Mouse (Mus musculus) kidney, embryonic 16.5 days (tissue): ENCODE results near the gene Ifi35. TPM values are rescaled to one million over a fixed set of nuclear protein-coding genes. Genes with fewer than 3 reads are reported as not detected.
"Not testable (repeated sequence)": the region's sequence is repeated elsewhere in the genome, so short reads cannot be mapped to it uniquely, and the experiment has no call there.

ENCODE experiments used
- ATAC-seq: fragments of 200-750 bp; cut with Nextera tagmentation; 2 replicates; pipeline ENCODE4 v1.8.0; 2017; ENCODE audit warnings: moderate TSS enrichment; ENCODE audit not compliant: low FRiP score, low TSS enrichment
- H3K27ac ChIP-seq: fragments of 300-500 bp; sonication (generic); 2 replicates; pipeline ENCODE4 v1.5.1; 2014; ENCODE audit warnings: low read length
- H3K27me3 ChIP-seq: fragments of 300-500 bp; sonication (generic); 2 replicates; pipeline ENCODE4 v1.6.1; 2014; ENCODE audit warnings: low read length, control low read depth, mixed read lengths; ENCODE audit not compliant: insufficient read depth
- H3K36me3 ChIP-seq: fragments of 300-500 bp; sonication (generic); 2 replicates; pipeline ENCODE4 v1.6.1; 2014; ENCODE audit warnings: low read length, control low read depth, mixed read lengths; ENCODE audit not compliant: insufficient read depth
- H3K4me1 ChIP-seq: fragments of 300-500 bp; sonication (generic); 2 replicates; pipeline ENCODE4 v1.6.1; 2014; ENCODE audit warnings: low read length, control low read depth, mixed read lengths; ENCODE audit not compliant: insufficient read depth
- H3K4me2 ChIP-seq: fragments of 300-500 bp; sonication (generic); replicated peaks from 2 replicates; pipeline ENCODE4 v1.6.1; 2014; ENCODE audit warnings: low read depth, low read length
- H3K4me3 ChIP-seq: fragments of 300-500 bp; sonication (generic); 2 replicates; pipeline ENCODE4 v1.5.1; 2014; ENCODE audit warnings: mild to moderate bottlenecking, low read length
- H3K9ac ChIP-seq: fragments of 300-500 bp; sonication (generic); replicated peaks from 2 replicates; pipeline ENCODE4 v1.6.1; 2014; ENCODE audit warnings: low read length
- H3K9me3 ChIP-seq: fragments of 300-500 bp; sonication (generic); 2 replicates; pipeline ENCODE4 v1.6.1; 2016; ENCODE audit warnings: low read length, control low read depth
- WGBS: fragments of 180-500 bp; shearing (Covaris S2); extraction: QIAGEN DNeasy Blood & Tissue Kit; methylation state at CpG from one replicate; pipeline ENCODE4 v1.1.7; 2014; 5-methylcytosine and 5-hydroxymethylcytosine counted together
- polyA plus RNA-seq: library from polyadenylated mRNA; unstranded; fragments of >200 nt; fragmentation: Nextera tagmentation; extraction: Ambion mirVana; gene quantifications from 2 replicates; pipeline ENCODE4 v1.2.1, GENCODE M21; 2015

The Ifi35 gene
- polyA plus RNA-seq, 1 experiment from 2014 or later: 18.6 TPM

DNA sequence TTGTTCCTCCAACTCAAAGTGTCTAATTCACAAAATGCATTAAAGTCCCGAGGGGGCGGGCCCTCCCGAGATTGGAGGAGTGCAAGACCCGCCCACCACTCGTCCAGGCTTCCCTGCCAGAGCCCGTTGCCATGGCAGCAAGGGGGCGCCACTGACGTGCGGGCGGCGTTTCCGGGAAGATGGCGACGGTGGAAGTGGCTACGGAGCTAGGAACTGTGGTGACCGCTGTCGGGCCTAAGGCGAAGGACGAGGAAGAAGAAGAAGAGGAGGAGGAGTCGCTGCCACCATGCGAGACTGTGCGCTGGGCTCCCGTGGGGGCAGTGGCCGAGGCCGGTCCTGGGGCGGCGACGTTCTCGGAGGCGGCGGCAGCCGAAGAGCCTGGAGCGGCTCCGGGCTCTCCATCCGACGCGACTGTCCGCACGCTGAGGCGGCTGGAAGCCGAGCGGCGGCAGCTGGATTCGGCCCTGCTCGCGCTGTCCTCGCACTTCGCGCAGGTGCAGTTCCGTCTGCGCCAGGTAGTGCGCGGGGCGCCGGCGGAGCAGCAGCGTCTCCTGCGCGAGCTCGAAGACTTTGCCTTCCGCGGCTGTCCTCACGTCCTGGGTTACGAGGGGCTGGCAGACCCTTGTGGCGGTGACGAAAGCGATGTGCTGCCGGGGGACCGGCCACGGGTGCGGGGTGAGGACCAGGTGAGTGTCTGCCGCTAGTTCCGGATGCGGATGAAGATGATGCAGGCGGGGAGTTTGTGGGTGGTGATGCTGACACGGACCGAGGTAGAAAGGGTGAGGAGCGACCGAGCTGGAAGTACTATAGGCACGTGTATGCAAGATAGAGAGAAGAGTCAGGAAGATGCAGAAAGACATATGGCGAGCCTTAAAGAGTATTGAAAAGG lies 23.0 kb upstream of the Ifi35 start, which contains the start of the genes Rundc1 and Ptges3l:
Rundc1 (plus strand) TSS at position 161 of the 889 bp plus-strand sequence.
Ptges3l (minus strand) TSS at position 409 of the 889 bp plus-strand sequence.
- Histone ChIP-seq H3K9ac (peak within 1 kb of the TSS; percentile 77), H3K36me3 (peaks cover 8% of the 10 kb centered on the region), H3K27me3 (no peaks in the 10 kb centered on the region), H3K4me1 (peaks cover 24% of the 10 kb centered on the region), H3K9me3 (no peaks in the 10 kb centered on the region), H3K4me2 (peak within 1 kb of the TSS; percentile 80), H3K4me3 (peak within 1 kb of the TSS; percentile 67), H3K27ac (peak within 1 kb of the TSS; percentile 90)
- ATAC-seq: peak; percentile 91
- under 1% methylated on average over 74 of the region's 81 CpGs for WGBS

DNA sequence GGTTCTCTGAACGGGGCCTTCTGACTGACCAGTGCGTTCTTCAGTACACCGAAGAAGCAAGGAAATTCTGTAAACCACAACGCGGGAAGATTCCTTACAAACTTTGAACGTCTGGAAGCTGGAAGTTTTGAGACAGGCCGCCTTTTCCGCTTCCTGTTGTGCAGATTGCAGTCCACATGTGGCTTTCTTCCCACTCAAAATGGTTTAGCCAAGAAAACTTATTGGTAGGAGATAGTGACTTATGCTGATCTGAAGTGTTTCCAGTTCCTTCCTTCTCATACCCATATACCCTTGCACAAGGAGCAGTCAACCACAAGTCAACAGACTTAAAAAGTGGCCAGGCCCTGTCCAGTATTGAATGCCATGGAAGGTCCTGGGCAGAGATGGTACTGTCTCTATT lies 22.0 kb upstream of the Ifi35 start:
- no peaks in the 10 kb centered on the region for H3K27me3 ChIP-seq
- whole genome bisulfite sequencing: 58% methylated on average over 8 of the region's 8 CpGs
- no peak for ATAC-seq
- peaks cover 24% of the 10 kb centered on the region for H3K4me1 ChIP-seq
- no peak overlapping the region for H3K27ac ChIP-seq
- no peaks in the 10 kb centered on the region for H3K9me3 ChIP-seq
- peaks cover 14% of the 10 kb centered on the region for H3K36me3 ChIP-seq
- peak overlapping the region; percentile 67 for H3K4me3 ChIP-seq
- H3K4me2 ChIP-seq: peak overlapping the region; percentile 80
- 0 out of 2 replicates have a peak overlapping the region, but pooled peaks have one; percentile 43 for H3K9ac ChIP-seq

DNA sequence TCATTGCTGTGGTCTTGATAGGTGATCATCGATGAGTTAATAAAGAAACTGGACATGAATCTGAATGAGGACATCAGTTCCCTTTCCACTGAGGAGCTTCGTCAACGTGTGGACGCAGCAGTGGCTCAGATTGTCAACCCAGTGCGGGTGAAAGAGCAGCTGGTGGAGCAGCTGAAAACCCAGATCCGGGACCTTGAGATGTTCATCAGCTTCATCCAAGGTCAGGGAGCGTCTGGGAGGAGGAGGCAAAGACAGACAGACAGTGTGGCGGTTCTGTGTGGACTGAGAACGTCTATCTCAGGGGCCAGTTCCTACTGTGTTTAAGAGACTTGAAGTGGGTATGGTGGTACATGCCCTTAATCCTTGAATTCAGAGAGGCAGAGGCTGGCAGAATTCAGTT lies 16.9 kb upstream of the Ifi35 start:
- Histone ChIP-seq H3K9me3 (no peaks in the 10 kb centered on the region), H3K27me3 (no peaks in the 10 kb centered on the region), H3K9ac (no peak overlapping the region), H3K36me3 (peaks cover 52% of the 10 kb centered on the region), H3K4me2 (no peak overlapping the region), H3K4me3 (no peak overlapping the region), H3K27ac (no peak overlapping the region), H3K4me1 (peaks cover 8% of the 10 kb centered on the region)
- WGBS: 92% methylated on average over 9 of the region's 9 CpGs
- no peak for ATAC-seq

DNA sequence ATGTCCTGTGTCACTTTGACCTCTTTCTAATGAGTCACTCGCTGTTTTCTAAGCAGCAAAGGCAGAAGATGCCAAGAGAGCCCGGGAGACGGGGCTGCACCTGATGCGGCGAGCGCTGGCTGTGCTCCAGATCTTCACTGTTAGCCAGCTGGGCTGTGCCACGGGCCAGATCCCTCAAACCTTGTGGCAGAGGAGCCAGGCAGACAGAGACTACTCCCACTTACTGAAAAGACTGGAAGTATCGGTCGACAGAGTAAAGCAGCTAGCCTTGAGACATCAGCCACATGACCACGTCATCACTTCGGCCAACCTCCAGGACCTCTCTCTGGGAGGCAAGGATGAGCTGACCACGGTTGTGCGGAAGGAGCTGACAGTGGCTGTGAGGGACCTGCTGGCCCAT lies 14.8 kb upstream of the Ifi35 start:
- ATAC-seq: no peak
- Histone ChIP-seq H3K9me3 (no peaks in the 10 kb centered on the region), H3K4me2 (no peak overlapping the region), H3K9ac (no peak overlapping the region), H3K27me3 (no peaks in the 10 kb centered on the region), H3K36me3 (peaks cover 52% of the 10 kb centered on the region), H3K4me1 (no peaks in the 10 kb centered on the region), H3K4me3 (no peak overlapping the region), H3K27ac (no peak overlapping the region)
- WGBS: 88% methylated on average over 13 of the region's 13 CpGs

DNA sequence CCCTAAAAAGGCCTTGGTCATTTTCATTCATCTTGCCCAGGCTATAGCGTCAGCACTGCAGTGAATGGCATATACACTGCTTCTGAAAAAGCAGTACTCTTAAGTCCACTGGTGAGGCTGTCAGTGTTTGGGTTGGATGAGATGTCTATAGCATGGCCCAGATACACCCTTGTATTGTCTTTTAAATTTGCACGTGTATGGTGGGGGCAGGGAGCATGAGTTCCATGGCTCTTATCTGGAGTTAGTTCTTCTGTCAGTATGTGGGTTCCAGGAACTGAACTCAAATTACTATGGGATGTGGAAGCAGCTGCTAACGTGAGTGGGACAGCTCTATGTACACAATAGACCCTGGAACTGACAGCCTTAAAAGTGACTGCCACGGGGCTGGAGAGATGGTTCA lies 12.4 kb upstream of the Ifi35 start:
- 83% methylated on average over 4 of the region's 4 CpGs for WGBS
- H3K27me3 ChIP-seq: no peaks in the 10 kb centered on the region
- no peak for ATAC-seq
- H3K4me3 ChIP-seq: no peak overlapping the region
- no peak overlapping the region for H3K9ac ChIP-seq
- H3K36me3 ChIP-seq: peaks cover 39% of the 10 kb centered on the region
- H3K9me3 ChIP-seq: no peaks in the 10 kb centered on the region
- H3K4me2 ChIP-seq: no peak overlapping the region
- H3K4me1 ChIP-seq: no peaks in the 10 kb centered on the region
- no peak overlapping the region for H3K27ac ChIP-seq

DNA sequence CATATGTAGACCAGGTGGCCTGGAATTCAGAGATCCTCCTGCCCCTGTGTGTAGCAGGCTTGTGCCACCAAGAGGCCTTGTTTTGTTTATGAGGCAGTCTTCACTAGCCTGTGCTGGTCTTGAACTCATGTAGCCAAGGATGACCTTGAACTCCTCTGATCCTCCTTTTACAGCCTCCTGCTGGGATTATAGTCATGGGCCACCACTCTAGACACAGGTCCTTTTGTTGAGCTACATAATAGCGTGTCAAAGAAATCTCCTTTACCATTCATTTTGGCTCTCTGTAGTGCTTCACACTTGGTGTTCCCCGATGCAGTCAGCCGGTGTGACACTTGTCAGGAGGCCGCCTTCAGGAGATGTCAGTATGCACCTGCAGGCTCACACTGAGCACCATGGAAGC lies 11.3 kb upstream of the Ifi35 start:
- H3K36me3 ChIP-seq: peaks cover 31% of the 10 kb centered on the region
- no peak overlapping the region for H3K4me3 ChIP-seq
- no peak overlapping the region for H3K9ac ChIP-seq
- no peaks in the 10 kb centered on the region for H3K9me3 ChIP-seq
- no peak overlapping the region for H3K27ac ChIP-seq
- 84% methylated on average over 4 of the region's 4 CpGs for WGBS
- no peak overlapping the region for H3K4me2 ChIP-seq
- H3K27me3 ChIP-seq: no peaks in the 10 kb centered on the region
- no peaks in the 10 kb centered on the region for H3K4me1 ChIP-seq
- no peak for ATAC-seq

DNA sequence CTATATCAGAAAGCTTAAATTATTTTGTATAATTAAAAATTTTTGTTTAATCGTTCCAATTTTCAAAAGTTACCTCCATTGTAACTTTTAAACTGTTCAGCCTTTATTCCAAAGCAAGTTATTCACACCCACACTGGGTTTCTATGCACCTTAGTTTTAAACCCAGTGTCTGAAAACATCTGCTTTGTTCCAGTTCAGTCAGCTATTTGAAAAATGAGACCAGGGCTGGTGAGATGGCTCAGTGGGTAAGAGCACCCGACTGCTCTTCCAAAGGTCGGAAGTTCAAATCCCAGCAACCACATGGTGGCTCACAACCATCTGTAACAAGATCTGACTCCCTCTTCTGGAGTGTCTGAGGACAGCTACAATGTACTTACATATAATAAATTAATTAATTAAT lies 10.2 kb upstream of the Ifi35 start:
- WGBS: 47% methylated on average over 3 of the region's 3 CpGs
- H3K4me2 ChIP-seq, H3K4me1 ChIP-seq, ATAC-seq, H3K9ac ChIP-seq, H3K9me3 ChIP-seq, H3K4me3 ChIP-seq, H3K27ac ChIP-seq, H3K27me3 ChIP-seq: not testable (repeated sequence)
- H3K36me3 ChIP-seq: peaks cover 27% of the 10 kb centered on the region

DNA sequence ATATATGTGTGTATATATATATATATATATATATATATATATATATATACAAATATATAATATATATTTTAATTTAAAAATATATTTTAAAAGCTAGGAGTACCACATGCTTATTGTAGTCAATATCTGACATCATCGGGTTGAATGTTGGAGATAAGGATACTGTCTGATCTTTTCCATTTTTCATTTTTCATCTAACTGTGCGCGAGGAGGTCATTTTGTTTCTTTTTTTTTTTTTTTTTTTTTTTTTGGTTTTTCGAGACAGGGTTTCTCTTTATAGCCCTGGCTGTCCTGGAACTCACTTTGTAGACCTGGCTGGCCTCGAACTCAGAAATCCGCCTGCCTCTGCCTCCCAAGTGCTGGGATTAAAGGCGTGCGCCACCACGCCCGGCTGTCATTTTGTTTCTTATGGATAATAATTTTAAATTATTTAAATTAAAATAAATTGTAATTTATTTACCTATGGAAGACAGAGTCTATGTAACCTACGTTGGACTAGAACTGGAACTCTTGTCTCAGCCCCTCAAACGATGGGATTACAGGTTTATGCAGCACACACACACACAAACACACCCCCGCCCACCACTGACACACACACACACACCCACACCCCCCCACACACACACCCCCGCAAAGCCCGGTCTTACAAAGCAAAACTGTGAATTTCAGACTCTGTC lies 6.6 kb upstream of the Ifi35 start:
- 41% methylated on average over 14 of the region's 15 CpGs for WGBS
- ATAC-seq, H3K9me3 ChIP-seq, H3K27me3 ChIP-seq, H3K27ac ChIP-seq: not testable (repeated sequence)
- peak overlapping the region; percentile 90 for H3K4me3 ChIP-seq
- H3K9ac ChIP-seq: peak overlapping the region; percentile 46; the same call in 1 of the 2 replicates
- peak overlapping the region; percentile 54 for H3K4me2 ChIP-seq
- H3K36me3 ChIP-seq: peaks cover 28% of the 10 kb centered on the region
- peaks cover 18% of the 10 kb centered on the region for H3K4me1 ChIP-seq

DNA sequence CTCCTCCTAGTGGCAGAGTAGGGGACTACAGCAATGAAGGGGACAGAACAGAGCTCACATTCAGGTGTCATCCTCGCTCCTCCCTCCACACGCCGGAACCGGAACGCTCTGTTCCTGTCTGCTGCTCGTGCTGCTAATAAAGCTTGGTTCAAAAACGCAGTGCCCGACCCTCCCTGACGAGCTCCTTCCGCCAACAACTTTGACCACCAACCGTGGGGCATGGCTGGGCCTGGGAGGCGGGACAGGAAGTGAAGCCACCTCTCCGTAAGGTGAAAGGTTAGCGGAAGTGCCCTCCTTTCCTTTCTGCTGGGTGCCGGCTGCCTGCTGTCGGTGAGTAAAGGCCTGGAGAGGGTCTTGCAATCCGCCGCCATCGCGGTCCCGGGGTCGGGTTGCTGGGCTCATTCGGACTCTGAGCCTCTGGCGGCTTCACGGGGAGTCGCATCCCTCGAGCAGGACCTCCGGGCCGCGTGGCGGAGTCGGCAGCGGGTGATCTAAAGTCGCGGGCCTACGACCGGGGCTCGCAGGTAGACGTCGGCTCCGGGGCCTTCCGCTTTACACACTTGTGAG lies 6.0 kb upstream of the Ifi35 start, which contains the start of gene Rpl27:
Rpl27 (plus strand) TSS at position 172 of the 567 bp plus-strand sequence.
- peak within 1 kb of the TSS; percentile 69 for H3K4me2 ChIP-seq
- H3K27ac ChIP-seq: peak within 1 kb of the TSS; percentile 93
- WGBS: under 1% methylated on average over 42 of the region's 42 CpGs
- peak within 1 kb of the TSS; percentile 90 for H3K4me3 ChIP-seq
- peaks cover 28% of the 10 kb centered on the region for H3K36me3 ChIP-seq
- H3K27me3 ChIP-seq: no peaks in the 10 kb centered on the region
- peak; percentile 98 for ATAC-seq
- peaks cover 18% of the 10 kb centered on the region for H3K4me1 ChIP-seq
- H3K9me3 ChIP-seq: no peaks in the 10 kb centered on the region
- peak within 1 kb of the TSS; percentile 97 for H3K9ac ChIP-seq
